Mouse (Mus musculus): Measurements from ENCODE around the gene Wars2. TPM values are rescaled to one million over a fixed set of nuclear protein-coding genes. Genes with fewer than 3 reads are reported as not detected.

Gene Wars2
- total RNA-seq, 2 experiments from 2014 or later: 12.9 to 15.3 TPM

DNA sequence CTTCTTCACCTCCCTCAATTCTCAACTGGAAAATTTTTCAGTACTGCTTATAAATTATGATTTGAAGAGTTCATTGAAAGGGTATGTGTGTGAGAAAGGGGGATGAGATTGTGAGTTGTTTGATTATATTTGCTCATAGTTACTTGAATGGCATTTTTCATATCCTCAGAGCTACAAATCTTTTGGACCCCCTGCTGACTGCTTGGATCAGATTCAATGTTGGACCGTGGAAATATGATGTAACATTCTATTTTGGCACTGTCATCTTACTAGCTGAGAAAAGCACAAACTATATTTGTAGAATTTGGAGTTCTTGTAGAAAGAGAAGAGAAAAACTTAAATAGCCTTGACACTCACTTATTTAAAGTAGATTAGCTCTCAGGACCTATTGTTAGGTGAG is 43.5 kb downstream of the Wars2 start:
- no peak for DNase-seq (ENCODE audit: low spot score in 2 of 2)

GRCm38 (mm10) chr3:99188097-99188496 is 47.2 kb downstream of the Wars2 start:
- DNase-seq (ENCODE audit: low spot score in 2 of 2): no peak

DNA sequence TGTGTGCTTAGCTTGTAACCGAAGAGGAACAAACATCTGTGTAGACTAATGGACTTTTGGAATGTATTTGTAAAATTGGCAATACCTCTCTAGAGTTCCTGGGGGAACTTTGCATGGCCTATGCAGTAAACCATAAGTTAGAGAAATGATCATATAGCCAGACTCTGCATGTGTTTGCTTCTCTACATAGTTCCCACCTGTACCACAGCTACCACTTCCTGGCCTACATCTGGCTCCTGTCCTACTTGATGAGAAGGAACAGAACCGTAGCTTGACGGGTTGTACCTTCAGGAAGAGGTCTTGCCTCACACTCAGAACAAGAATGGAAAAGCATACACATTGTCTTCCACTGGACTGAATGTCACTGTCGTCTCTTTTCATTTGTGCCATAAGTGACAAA is 52.7 kb downstream of the Wars2 start:
- DNase-seq (ENCODE audit: low spot score in 2 of 2): no peak

GRCm38 (mm10) chr3:99203331-99203730 is 62.5 kb downstream of the Wars2 start:
- no peak for DNase-seq (ENCODE audit: low spot score in 2 of 2)

DNA sequence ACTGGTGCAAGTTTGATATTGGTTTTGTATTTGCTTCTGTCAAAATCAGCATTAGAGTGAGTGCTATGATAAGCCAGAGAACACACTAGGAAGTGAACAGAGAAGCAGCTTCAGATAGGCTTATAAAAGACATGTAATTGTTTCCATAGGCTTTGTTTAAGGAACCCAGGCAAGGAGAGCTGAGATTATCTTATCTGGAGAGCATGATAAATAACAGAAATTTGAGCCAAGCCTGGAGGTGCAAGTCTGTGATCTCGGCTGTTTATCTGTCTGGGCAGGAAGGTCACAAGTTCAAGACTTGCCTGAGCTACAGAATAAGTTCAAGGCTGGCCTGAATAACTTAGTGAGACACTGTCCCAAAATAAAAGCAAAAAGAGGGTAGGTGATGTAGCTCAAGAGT is 67.5 kb downstream of the Wars2 start:
- no peak for DNase-seq (ENCODE audit: low spot score in 2 of 2)

DNA sequence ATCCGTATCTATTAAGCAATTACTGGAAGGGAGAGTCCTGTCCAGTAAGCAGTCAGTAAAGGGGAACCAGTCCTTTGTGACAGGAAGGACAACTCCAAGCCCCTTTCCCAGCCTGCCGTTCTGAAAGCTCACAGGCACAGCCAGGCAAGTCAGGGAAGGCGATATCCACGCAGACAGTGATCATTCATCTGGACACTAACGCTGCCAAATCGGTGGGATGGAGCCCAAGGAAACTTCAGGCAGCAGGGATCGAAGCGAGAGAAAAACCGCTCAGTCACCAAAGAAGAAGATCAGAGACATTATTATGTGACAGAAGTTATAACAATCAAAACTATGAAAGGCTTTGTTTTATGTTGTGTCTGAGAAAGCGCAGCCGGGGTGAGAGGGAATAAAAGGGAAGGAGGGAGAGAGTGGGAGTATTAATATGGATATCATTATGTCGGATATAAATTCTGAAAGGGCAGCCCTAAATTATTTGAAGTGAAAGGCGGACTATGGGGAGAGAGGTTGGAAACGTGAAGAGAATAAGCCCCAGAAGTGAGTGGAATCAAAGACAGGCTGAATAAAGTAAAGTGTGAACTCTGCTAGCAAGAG is 70.3 kb downstream of the Wars2 start:
- DNase-seq (ENCODE audit: low spot score in 2 of 2): no peak

GRCm38 (mm10) chr3:99227807-99228206 is 86.9 kb downstream of the Wars2 start:
- DNase-seq (ENCODE audit: low spot score in 2 of 2): no peak

DNA sequence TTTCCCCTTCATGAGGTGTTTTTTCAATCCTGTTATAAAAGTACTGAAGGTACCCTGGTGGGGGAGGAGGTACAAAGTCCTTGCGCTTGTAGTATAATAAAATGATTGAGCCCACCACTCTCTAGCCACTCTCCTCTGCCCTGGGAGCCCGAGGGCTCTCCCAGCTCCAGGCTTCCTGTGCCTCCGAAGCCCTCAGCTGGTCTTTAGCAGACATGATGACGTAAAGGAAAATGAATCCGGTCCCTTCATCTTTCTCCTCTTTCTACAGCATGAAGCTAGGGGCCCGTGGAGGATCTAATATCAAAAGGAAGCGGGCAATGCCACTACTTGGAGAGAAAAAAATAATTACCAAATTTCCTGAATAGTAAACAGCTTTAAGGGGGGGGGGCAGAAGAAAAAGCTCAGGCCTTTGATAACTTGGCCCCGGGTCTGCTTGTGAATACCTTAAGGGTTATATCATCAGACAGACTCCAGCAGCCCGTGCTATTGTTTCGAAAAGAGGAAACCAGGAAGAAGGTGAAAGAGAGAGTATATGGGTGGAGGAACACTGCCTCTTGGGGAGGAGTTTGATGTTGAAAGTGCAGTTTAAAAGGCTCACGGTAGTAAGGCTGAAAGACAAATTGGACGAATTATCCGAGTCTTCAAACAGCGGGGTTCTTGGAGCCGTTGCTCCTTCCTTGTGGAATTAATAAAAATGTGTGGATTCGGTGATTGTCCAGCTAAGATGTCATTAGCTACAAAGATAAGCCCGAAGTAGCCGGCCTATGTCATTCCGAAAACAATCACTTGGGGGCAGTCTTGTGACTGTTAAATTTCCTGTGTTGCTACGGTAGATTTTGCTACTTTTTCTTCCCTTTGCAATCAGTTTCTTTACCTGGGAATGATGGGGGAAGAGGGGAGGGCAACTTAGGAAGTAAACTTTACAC is 92.8 kb downstream of the Wars2 start:
- no peak for DNase-seq (ENCODE audit: low spot score in 2 of 2)

DNA sequence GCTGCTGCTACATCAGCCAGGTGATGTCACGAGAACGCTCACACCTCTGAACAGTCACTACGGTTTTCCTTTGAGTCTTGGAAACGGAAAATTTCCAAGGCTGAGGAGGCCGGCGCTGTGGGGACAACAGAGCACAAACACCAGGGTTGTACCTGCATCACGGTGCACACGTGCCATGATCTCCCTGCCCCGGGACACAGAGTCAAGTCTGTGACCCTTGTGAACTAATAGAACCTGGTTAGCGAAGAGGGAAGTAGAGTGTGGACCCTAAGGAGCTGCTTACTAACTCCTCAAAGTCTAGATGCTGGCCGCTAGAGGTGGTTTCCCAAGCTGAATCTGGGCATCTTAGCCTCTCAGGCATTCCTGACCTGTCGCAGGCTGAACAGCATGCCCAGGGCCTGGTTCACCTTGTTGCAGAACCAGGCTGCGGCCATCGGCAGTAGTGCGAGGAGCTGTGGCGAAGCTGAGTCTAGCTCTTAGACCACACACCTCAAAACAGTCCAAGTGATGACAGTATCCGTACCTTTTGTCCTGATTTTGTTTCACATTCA is 93.5 kb downstream of the Wars2 start:
- no peak for DNase-seq (ENCODE audit: low spot score in 2 of 2)

DNA sequence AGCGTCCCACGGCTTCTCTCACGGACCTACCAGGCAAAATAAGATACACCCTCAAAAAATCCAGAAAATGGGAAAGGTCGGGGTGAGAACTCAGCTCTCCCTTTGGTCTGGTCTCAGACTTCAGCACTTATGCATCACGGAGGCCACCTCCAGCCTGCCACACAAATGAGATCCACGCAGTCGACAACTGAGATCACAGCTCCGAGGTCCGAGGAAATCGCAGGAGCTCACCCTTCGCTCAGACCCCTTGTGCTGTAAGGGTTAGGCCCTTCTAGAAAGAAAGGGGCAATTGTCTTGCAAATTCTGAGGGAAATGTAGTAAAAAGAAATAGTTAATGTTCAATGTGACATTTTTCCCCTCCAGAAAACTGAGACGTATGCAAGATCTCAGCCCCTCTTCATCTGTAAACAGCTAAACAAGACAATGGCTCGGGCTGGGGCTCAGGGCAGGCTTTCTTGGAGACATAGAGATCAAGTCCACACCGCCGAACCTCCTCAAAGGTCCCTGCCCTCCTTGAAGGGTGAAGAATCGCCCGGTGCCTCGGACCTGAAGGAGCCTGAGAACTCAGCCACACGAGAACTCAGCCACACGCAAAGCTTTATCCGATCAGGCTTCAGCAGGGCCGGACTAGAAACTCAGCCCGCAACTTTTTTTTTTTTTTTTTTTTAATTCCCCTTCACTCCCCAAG is 94.4 kb downstream of the Wars2 start:
- DNase-seq (ENCODE audit: low spot score in 2 of 2): no peak

GRCm38 (mm10) chr3:99235804-99236755 is 95.2 kb downstream of the Wars2 start:
- no peak for DNase-seq (ENCODE audit: low spot score in 2 of 2)

GRCm38 (mm10) chr3:99238691-99239090 is 97.8 kb downstream of the Wars2 start:
- DNase-seq (ENCODE audit: low spot score in 2 of 2): no peak

GRCm38 (mm10) chr3:99239301-99240045 is 98.6 kb downstream of the Wars2 start:
- DNase-seq (ENCODE audit: low spot score in 2 of 2): no peak

GRCm38 (mm10) chr3:99240213-99240720 is 99.4 kb downstream of the Wars2 start, which contains the start of gene Tbx15:
Gene Tbx15 (plus strand): TSS chr3:99240381.
- DNase-seq (ENCODE audit: low spot score in 2 of 2): no peak

GRCm38 (mm10) chr3:99240811-99241738 is 100.2 kb downstream of the Wars2 start:
- DNase-seq (ENCODE audit: low spot score in 2 of 2): no peak

GRCm38 (mm10) chr3:99242481-99242880 is 101.6 kb downstream of the Wars2 start:
- DNase-seq (ENCODE audit: low spot score in 2 of 2): no peak

DNA sequence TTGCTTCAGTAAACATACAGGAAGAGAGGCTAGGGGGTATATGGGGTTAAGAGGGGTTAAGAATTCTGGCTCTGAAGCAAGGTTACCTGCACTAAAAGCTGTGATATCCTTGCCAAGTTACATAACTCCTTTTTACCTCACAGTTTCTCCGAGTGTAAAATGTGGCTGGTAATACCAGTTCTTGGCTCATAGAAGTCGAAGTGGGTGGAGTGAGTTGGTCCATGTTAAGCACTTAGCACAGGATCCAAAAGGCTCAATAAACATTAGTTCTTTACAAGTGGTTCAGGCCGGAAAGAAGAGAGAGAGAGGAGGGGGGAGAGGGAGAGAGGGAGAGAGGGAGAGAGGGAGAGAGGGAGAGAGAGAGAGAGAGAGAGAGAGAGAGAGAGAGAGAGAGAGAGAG is 104.5 kb downstream of the Wars2 start:
- no peak for DNase-seq (ENCODE audit: low spot score in 2 of 2)

- no peak for DNase-seq (ENCODE audit: low spot score in 2 of 2)
Measured at GRCm38 (mm10) chr3:99246629-99247028, 105.8 kb downstream of the Wars2 start.

All from adrenal gland, postnatal 4 days (tissue).